ENCODE assay signal across 12 mouse cellular contexts in the genomic region with DNA sequence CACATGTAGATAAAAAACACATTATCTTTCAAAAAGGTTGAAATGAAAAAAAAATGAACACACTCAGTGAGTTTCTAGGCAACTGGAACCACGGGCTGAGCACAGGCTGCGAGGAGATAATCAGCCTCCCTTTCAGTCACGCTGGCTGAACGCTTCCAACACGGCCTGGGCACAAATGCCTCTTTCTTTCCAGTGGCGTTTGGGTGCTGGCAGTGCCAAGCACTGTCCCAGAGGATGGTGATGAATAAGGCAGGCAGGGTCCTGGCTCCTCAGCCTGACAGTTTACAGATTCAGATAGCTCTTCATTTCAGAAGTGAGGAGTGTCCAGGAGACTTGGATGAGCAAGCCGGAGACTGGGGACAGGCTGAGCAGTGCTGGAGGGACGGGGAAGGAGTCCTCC.
DNase-seq lines count a peak whose midpoint lies in the region; ATAC-seq lines count a peak whose summit lies in the region.
"Had no signal": no experiment of that assay in that cellular context is flagged by ENCODE, and none has a peak within 500 bp of the region (broad histone marks: within the 10 kb centered on the region; RNA-seq: fewer than 3 reads in every experiment).

No protein-coding gene starts in this region.

- ATAC-seq in forebrain, embryonic 13.5 days: peak; percentile 43; the same call in 1 of the 2 replicates
- ATAC-seq in forebrain, embryonic 12.5 days (ENCODE audit: low FRiP score): no peak
- ATAC-seq in forebrain, embryonic 16.5 days: peak; percentile 84
- ATAC-seq in neural tube, embryonic 15.5 days (ENCODE audit: low FRiP score): peak; percentile 50; the same call in 1 of the 2 replicates
- no peak for ATAC-seq in megakaryocyte-erythroid progenitor cell, adult 5-6 weeks (replicated peaks; ENCODE audit: low FRiP score, low TSS enrichment, poor library complexity, severe bottlenecking)

- H3K4me1 ChIP-seq in forebrain, embryonic 13.5 days: 0 out of 2 replicates have a peak, but pooled peaks cover 6% of the 10 kb centered on the region
- no peaks in the 10 kb centered on the region for H3K4me1 ChIP-seq in forebrain, embryonic 12.5 days
- peaks cover 14% of the 10 kb centered on the region for H3K4me1 ChIP-seq in forebrain, embryonic 16.5 days (replicated peaks; ENCODE audit: control insufficient read depth, insufficient read depth, low read length)
- no peaks in the 10 kb centered on the region; the same call in 1 of the 2 replicates for H3K4me1 ChIP-seq in neural tube, embryonic 15.5 days

- 0 out of 2 replicates have a peak overlapping the region, but pooled peaks have one; percentile 31 for H3K27ac ChIP-seq in forebrain, embryonic 13.5 days
- H3K27ac ChIP-seq in forebrain, embryonic 12.5 days: no peak overlapping the region
- H3K27ac ChIP-seq in forebrain, embryonic 16.5 days (ENCODE audit: low read length): peak overlapping the region; percentile 54; the same call in 1 of the 2 replicates
- peak overlapping the region; percentile 37 for H3K27ac ChIP-seq in neural tube, embryonic 15.5 days (replicated peaks)
- H3K27ac ChIP-seq: kidney, postnatal 0 days; liver, embryonic 14.5 days had no signal

- whole genome bisulfite sequencing in forebrain, embryonic 13.5 days: 55% methylated on average over 8 of the region's 8 CpGs
- 64% methylated on average over 8 of the region's 8 CpGs for WGBS in forebrain, embryonic 12.5 days
- 25% methylated on average over 8 of the region's 8 CpGs for WGBS in forebrain, embryonic 16.5 days
- WGBS in neural tube, embryonic 15.5 days: 59% methylated on average over 8 of the region's 8 CpGs

- no peak overlapping the region for H3K4me2 ChIP-seq in forebrain, embryonic 13.5 days
- no peak overlapping the region for H3K4me2 ChIP-seq in forebrain, embryonic 12.5 days
- H3K4me2 ChIP-seq in forebrain, embryonic 16.5 days (ENCODE audit: low read length): no peak overlapping the region
- H3K4me2 ChIP-seq in neural tube, embryonic 15.5 days: no peak overlapping the region

- peak; percentile 56 for DNase-seq in left cerebral cortex, adult 11 months (ENCODE audit: low spot score)
- DNase-seq in embryo, embryonic 9.5 days (ENCODE audit: extremely low spot score): no peak
- DNase-seq in heart, adult 9 months (ENCODE audit: low spot score in 2 of 2): no peak
- DNase-seq: B cell, adult 2 months; retina, postnatal 1 day had no signal

- no peak overlapping the region for H3K9ac ChIP-seq in forebrain, embryonic 13.5 days
- no peak overlapping the region for H3K9ac ChIP-seq in forebrain, embryonic 12.5 days
- no peak overlapping the region for H3K9ac ChIP-seq in forebrain, embryonic 16.5 days (replicated peaks; ENCODE audit: low read depth, low read length)
- H3K9ac ChIP-seq in neural tube, embryonic 15.5 days (replicated peaks): no peak overlapping the region
- H3K9ac ChIP-seq: liver, embryonic 14.5 days had no signal

- no peaks in the 10 kb centered on the region for H3K9me3 ChIP-seq in forebrain, embryonic 13.5 days (replicated peaks)
- no peaks in the 10 kb centered on the region for H3K9me3 ChIP-seq in forebrain, embryonic 12.5 days
- H3K9me3 ChIP-seq in forebrain, embryonic 16.5 days (ENCODE audit: control insufficient read depth, low read length): no peaks in the 10 kb centered on the region
- no peaks in the 10 kb centered on the region for H3K9me3 ChIP-seq in neural tube, embryonic 15.5 days (replicated peaks)

- no peaks in the 10 kb centered on the region for H3K36me3 ChIP-seq in forebrain, embryonic 13.5 days (ENCODE audit: poor library complexity, severe bottlenecking)
- no peaks in the 10 kb centered on the region for H3K36me3 ChIP-seq in forebrain, embryonic 12.5 days (replicated peaks)
- H3K36me3 ChIP-seq in forebrain, embryonic 16.5 days (ENCODE audit: control insufficient read depth, insufficient read depth): no peaks in the 10 kb centered on the region
- H3K36me3 ChIP-seq in neural tube, embryonic 15.5 days: no peaks in the 10 kb centered on the region

- no peak overlapping the region for H3K4me3 ChIP-seq in forebrain, embryonic 13.5 days
- no peak overlapping the region for H3K4me3 ChIP-seq in forebrain, embryonic 12.5 days (replicated peaks)
- no peak overlapping the region for H3K4me3 ChIP-seq in forebrain, embryonic 16.5 days (replicated peaks; ENCODE audit: low read length)
- H3K4me3 ChIP-seq in neural tube, embryonic 15.5 days (replicated peaks): no peak overlapping the region

- H3K27me3 ChIP-seq in forebrain, embryonic 13.5 days: no peaks in the 10 kb centered on the region
- no peaks in the 10 kb centered on the region for H3K27me3 ChIP-seq in forebrain, embryonic 12.5 days
- H3K27me3 ChIP-seq in forebrain, embryonic 16.5 days (replicated peaks; ENCODE audit: control insufficient read depth, insufficient read depth, low read length): no peaks in the 10 kb centered on the region
- H3K27me3 ChIP-seq in neural tube, embryonic 15.5 days (replicated peaks): no peaks in the 10 kb centered on the region

Comparison
In these comparisons a context has a peak if more than half of its experiments do, and no peak if none do; other contexts are left out.
1. ATAC-seq: peak in forebrain, embryonic 13.5 days (single experiment), forebrain, embryonic 16.5 days (single experiment) and neural tube, embryonic 15.5 days (single experiment); none in forebrain, embryonic 12.5 days (single experiment) and megakaryocyte-erythroid progenitor cell, adult 5-6 weeks (single experiment).